Mouse (Mus musculus) retina, postnatal 1 day (tissue): ENCODE data around the gene Gm28047.
"Not testable (repeated sequence)": the region's sequence is repeated elsewhere in the genome, so short reads cannot be mapped to it uniquely, and the experiment has no call there.

Experiments used
- DNase-seq: peaks from one replicate; pipeline ENCODE4 v3.0.0-alpha.2; 2012

Gene Gm28047

GRCm38 (mm10) chr15:102617654-102618053 is 7.2 kb downstream of the Gm28047 start:
- no peak for DNase-seq

GRCm38 (mm10) chr15:102616174-102616573 is 8.7 kb downstream of the Gm28047 start:
- no peak for DNase-seq

- no peak for DNase-seq
Measured at GRCm38 (mm10) chr15:102614224-102614623, 10.6 kb downstream of the Gm28047 start.

GRCm38 (mm10) chr15:102612966-102613365 is 11.9 kb downstream of the Gm28047 start:
- DNase-seq = no peak

GRCm38 (mm10) chr15:102608586-102608985 is 16.3 kb downstream of the Gm28047 start:
- DNase-seq = not testable (repeated sequence)

- peak; percentile 14 for DNase-seq
Measured at GRCm38 (mm10) chr15:102593996-102594656, 30.7 kb downstream of the Gm28047 start.

GRCm38 (mm10) chr15:102592674-102593073 is 32.2 kb downstream of the Gm28047 start:
- no peak for DNase-seq

- DNase-seq = no peak
Measured at GRCm38 (mm10) chr15:102590567-102590966, 34.3 kb downstream of the Gm28047 start.

- DNase-seq = no peak
Measured at GRCm38 (mm10) chr15:102589826-102590225, 35.0 kb downstream of the Gm28047 start.

GRCm38 (mm10) chr15:102585501-102585900 is 39.4 kb downstream of the Gm28047 start:
- DNase-seq = no peak

- peak; percentile 10 for DNase-seq
Measured at GRCm38 (mm10) chr15:102583708-102584383, 41.0 kb downstream of the Gm28047 start.

- no peak for DNase-seq
Measured at GRCm38 (mm10) chr15:102581205-102581604, 43.7 kb downstream of the Gm28047 start.

- DNase-seq = no peak
Measured at GRCm38 (mm10) chr15:102578351-102578750, 46.5 kb downstream of the Gm28047 start.

- DNase-seq = peak; percentile 14
Measured at GRCm38 (mm10) chr15:102576972-102577371, 47.9 kb downstream of the Gm28047 start.

GRCm38 (mm10) chr15:102572081-102572480 is 52.8 kb downstream of the Gm28047 start:
- no peak for DNase-seq

- no peak for DNase-seq
Measured at GRCm38 (mm10) chr15:102567849-102568248, 57.0 kb downstream of the Gm28047 start.

- DNase-seq = no peak
Measured at GRCm38 (mm10) chr15:102563681-102564080, 61.2 kb downstream of the Gm28047 start.

- DNase-seq = no peak
Measured at GRCm38 (mm10) chr15:102563061-102563460, 61.8 kb downstream of the Gm28047 start.

- DNase-seq = no peak
Measured at GRCm38 (mm10) chr15:102562491-102562890, 62.4 kb downstream of the Gm28047 start.

- no peak for DNase-seq
Measured at GRCm38 (mm10) chr15:102557580-102557979, 67.3 kb downstream of the Gm28047 start.

- DNase-seq = no peak
Measured at GRCm38 (mm10) chr15:102555581-102555980, 69.3 kb downstream of the Gm28047 start.

GRCm38 (mm10) chr15:102552599-102552998 is 72.3 kb downstream of the Gm28047 start:
- DNase-seq = no peak

GRCm38 (mm10) chr15:102547478-102547877 is 77.4 kb downstream of the Gm28047 start:
- no peak for DNase-seq

- DNase-seq = peak; percentile 26
Measured at GRCm38 (mm10) chr15:102546677-102547427, 78.0 kb downstream of the Gm28047 start.
